Mouse (Mus musculus) olfactory bulb, adult 2 months (tissue): ENCODE results near the gene Elfn2. TPM values are rescaled to one million over a fixed set of nuclear protein-coding genes. Genes with fewer than 3 reads are reported as not detected.
A peak's percentile ranks its signal among the peaks of the same experiment; 100 is the strongest.

ENCODE experiments used
- H3K27ac ChIP-seq: fragments of 200-500 bp; 2 replicates; pipeline ENCODE4 v1.5.1; 2012; ENCODE audit warnings: low read depth, low read length; ENCODE audit not compliant: insufficient read depth
- H3K4me1 ChIP-seq: fragments of 200-500 bp; 2 replicates; pipeline ENCODE4 v1.6.1; 2012; ENCODE audit warnings: low read length; ENCODE audit not compliant: control insufficient read depth, insufficient read depth
- H3K4me3 ChIP-seq: fragments of 200-500 bp; 2 replicates; pipeline ENCODE4 v1.5.1; 2012; ENCODE audit warnings: mild to moderate bottlenecking, low read depth, low read length, moderate library complexity; ENCODE audit not compliant: insufficient read depth
- CTCF ChIP-seq: fragments of 200-500 bp; IDR thresholded peaks from 2 replicates; pipeline ENCODE4 v1.5.1; 2012; ENCODE audit warnings: low read depth, mild to moderate bottlenecking, low read length, moderate library complexity; ENCODE audit not compliant: insufficient read depth
- POLR2A ChIP-seq: fragments of 200-500 bp; IDR thresholded peaks from 2 replicates; pipeline ENCODE4 v1.6.1; 2012; ENCODE audit warnings: mild to moderate bottlenecking, low read depth, low read length, moderate library complexity; ENCODE audit not compliant: insufficient read depth
- WGBS: fragments of 180-500 bp; shearing (Covaris S2); methylation state at CpG from one replicate; pipeline ENCODE4 v1.1.7; 2018; 5-methylcytosine and 5-hydroxymethylcytosine counted together
- polyA plus RNA-seq: library from polyadenylated mRNA; stranded (reverse); fragments of >200 nt; gene quantifications from 2 replicates; pipeline ENCODE4 v1.2.4, GENCODE M21; 2012; ENCODE audit warnings: low replicate concordance; ENCODE audit not compliant: missing spikeins, insufficient read depth, insufficient read length

Elfn2 gene
- polyA plus RNA-seq, 1 experiment, result not detected

DNA sequence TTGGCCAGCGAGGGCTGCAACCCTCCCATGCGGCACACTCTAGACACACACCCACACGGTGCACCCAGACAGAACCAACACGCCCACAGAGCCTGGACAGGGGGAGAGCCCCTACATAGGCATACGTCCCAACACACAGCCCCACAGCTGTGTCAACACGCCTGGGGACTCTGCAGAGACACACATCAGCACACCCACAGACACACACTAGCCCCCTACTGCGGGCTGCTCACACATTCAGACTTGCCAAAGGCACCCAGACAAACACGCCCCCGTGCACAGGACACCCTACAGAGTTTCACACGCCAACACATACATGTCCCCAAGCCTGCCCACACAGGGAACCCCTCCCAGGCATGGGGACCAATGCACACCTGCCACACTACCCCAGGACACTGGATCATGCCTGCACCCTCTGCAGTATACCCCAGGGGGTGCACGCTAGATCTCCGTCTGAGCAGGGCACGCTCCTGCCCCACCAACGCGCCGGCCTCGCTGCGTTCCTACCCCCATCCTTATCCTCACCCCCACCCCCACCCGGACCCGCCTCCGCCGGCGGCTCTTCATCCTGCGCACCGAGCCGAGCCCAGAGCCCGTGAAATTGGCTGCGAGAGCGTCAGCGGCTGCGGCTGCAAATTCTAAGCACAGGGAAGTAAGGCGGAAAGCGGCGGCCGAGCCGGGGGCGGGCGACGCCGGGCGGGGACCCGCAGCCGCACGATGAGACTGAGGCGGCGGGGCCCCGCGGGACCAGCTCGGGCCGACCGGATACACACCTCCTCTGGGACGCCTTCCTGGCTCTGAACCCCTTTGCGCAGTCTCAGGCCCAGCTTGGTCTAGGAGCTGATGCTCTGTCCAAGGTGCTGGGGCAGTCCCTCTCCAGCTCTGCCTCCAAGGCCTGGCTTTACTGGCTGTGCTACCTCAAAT, 6.0 kb downstream of the Elfn2 start:
- Histone ChIP-seq H3K27ac (peak overlapping the region; percentile 89), H3K4me3 (peak overlapping the region; percentile 43), H3K4me1 (peaks cover 80% of the 10 kb centered on the region)
- WGBS, result 3% methylated on average over 53 of the region's 53 CpGs
- TF ChIP-seq CTCF, result no peak
- no peak for TF ChIP-seq POLR2A

DNA sequence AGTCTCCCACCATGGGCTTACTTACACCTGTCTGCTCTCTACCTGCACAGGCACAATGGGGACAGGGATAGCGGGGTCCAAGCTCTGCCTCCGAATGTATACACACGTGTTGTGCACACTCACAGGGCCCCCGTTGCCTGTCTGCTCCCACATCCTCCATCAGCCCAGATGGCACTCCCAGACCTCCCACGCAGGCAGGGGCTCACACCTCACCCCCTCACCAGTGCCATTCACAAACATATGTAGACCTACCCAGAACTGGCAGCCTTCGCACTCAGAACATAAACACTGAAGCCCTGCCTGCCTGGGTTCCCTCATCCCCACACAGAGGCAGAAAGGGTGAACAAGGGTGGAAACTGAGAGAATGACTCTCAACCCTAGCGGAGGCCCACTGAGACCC, 6.6 kb downstream of the Elfn2 start:
- TF ChIP-seq CTCF (no peak), POLR2A (no peak)
- H3K27ac ChIP-seq, result peak overlapping the region; percentile 89
- peaks cover 81% of the 10 kb centered on the region for H3K4me1 ChIP-seq
- H3K4me3 ChIP-seq, result peak overlapping the region; percentile 43
- WGBS, result 39% methylated on average over 7 of the region's 7 CpGs

GRCm38 (mm10) chr15:78710634-78711033, 7.9 kb downstream of the Elfn2 start:
- WGBS, result 13% methylated on average over 6 of the region's 6 CpGs
- Histone ChIP-seq H3K4me1 (peaks cover 79% of the 10 kb centered on the region), H3K27ac (peak overlapping the region; percentile 89)

DNA sequence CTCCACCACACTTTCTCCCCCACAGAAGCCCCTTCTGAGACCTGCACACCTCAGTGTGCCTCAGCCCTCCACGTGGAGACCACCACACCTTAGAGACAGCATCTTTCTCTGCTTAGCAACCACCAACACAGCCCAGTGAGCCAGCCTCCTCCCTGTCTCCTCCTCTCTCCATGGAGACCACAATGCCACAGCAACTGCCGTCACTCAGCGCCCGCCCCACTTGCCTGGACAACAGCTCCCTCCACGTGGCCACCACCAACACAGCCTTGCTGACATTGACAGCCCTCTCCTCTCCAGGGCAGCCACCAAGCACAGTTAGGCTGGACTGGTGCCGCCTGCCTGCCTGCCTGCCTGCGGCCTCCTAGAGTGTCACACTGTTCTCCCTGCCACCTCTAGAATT, 8.8 kb downstream of the Elfn2 start:
- H3K4me1 ChIP-seq, result peaks cover 80% of the 10 kb centered on the region
- H3K27ac ChIP-seq, result peak overlapping the region; percentile 89
- WGBS, result 21% methylated on average over 7 of the region's 7 CpGs
- peak overlapping the region; percentile 52 for H3K4me3 ChIP-seq
- TF ChIP-seq POLR2A (no peak), CTCF (no peak)

More at GRCm38 (mm10) chr15:78710634-78711033, 7.9 kb downstream of the Elfn2 start:
- peak overlapping the region; percentile 52 for H3K4me3 ChIP-seq
- no peak for TF ChIP-seq CTCF
- no peak for TF ChIP-seq POLR2A

- no peak overlapping the region for H3K4me3 ChIP-seq
- H3K27ac ChIP-seq, result no peak overlapping the region
- WGBS, result 47% methylated on average over 3 of the region's 3 CpGs
- H3K4me1 ChIP-seq, result peaks cover 76% of the 10 kb centered on the region
- TF ChIP-seq CTCF, result no peak
- no peak for TF ChIP-seq POLR2A
These were observed 11.9 kb downstream of the Elfn2 start for GRCm38 (mm10) chr15:78706630-78707029.

DNA sequence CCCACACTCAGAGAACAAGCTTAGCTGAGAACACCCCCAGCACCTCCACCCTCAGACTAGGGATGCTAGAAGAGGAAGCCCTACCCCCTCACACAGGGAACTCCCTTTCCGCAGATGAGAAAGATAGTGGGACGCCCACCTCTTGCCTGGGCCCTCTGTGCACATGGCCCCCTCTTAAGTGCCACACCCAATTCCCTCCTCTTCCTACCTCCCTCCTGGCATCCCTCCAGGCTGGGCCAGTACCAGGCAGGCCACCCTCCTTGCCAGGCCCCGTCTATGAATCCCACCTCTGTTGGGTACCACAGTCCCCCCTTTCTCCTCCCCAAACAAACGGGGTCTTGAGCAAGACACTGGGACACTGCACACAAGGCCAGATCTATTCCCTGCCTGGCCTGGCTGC, 13.7 kb downstream of the Elfn2 start:
- WGBS, result 33% methylated on average over 4 of the region's 4 CpGs
- Histone ChIP-seq H3K27ac (no peak overlapping the region), H3K4me1 (peaks cover 59% of the 10 kb centered on the region), H3K4me3 (no peak overlapping the region)
- TF ChIP-seq CTCF (no peak), POLR2A (peak; percentile 22; the same call in 1 of the 2 replicates)

- TF ChIP-seq CTCF (no peak), POLR2A (no peak)
- 49% methylated on average over 3 of the region's 3 CpGs for WGBS
- Histone ChIP-seq H3K4me1 (peaks cover 60% of the 10 kb centered on the region), H3K4me3 (no peak overlapping the region), H3K27ac (peak overlapping the region; percentile 18; the same call in 1 of the 2 replicates)
These were observed 14.6 kb downstream of the Elfn2 start for GRCm38 (mm10) chr15:78704007-78704406.

GRCm38 (mm10) chr15:78700420-78700819, 18.2 kb downstream of the Elfn2 start:
- Histone ChIP-seq H3K27ac (no peak overlapping the region), H3K4me1 (peaks cover 69% of the 10 kb centered on the region), H3K4me3 (no peak overlapping the region)
- TF ChIP-seq CTCF (no peak), POLR2A (no peak)
- 96% methylated on average over 2 of the region's 2 CpGs for WGBS

- 67% methylated on average over 3 of the region's 3 CpGs for WGBS
- TF ChIP-seq CTCF (no peak), POLR2A (no peak)
- no peak overlapping the region for H3K27ac ChIP-seq
- H3K4me3 ChIP-seq, result no peak overlapping the region
- H3K4me1 ChIP-seq, result peaks cover 67% of the 10 kb centered on the region
These were observed 19.1 kb downstream of the Elfn2 start for GRCm38 (mm10) chr15:78699513-78699912.
